Mouse (Mus musculus) limb, embryonic 14.5 days (tissue): ENCODE measurements around the gene Rmi2. TPM values are rescaled to one million over a fixed set of nuclear protein-coding genes. Genes with fewer than 3 reads are reported as not detected.

ENCODE experiments used
- ATAC-seq: fragments of 200-750 bp; cut with Nextera tagmentation; 2 replicates; pipeline ENCODE4 v1.8.0; 2017; ENCODE audit warnings: low read depth, moderate number of reproducible peaks, moderate TSS enrichment; ENCODE audit not compliant: low FRiP score
- DNase-seq: peaks from one replicate; pipeline ENCODE4 v3.0.0-alpha.2; 2015; ENCODE audit warnings: low spot score
- H3K27ac ChIP-seq: fragments of 300-500 bp; sonication (generic); replicated peaks from 2 replicates; pipeline ENCODE4 v1.5.1; 2014; ENCODE audit warnings: low read depth, mild to moderate bottlenecking, low read length, moderate library complexity, mixed read lengths
- H3K27me3 ChIP-seq: fragments of 300-500 bp; sonication (generic); 2 replicates; pipeline ENCODE4 v1.6.1; 2014; ENCODE audit warnings: low read length, mixed read lengths; ENCODE audit not compliant: control insufficient read depth, insufficient read depth
- H3K36me3 ChIP-seq: fragments of 300-500 bp; sonication (generic); 2 replicates; pipeline ENCODE4 v1.6.1; 2014; ENCODE audit warnings: mild to moderate bottlenecking, low read length, moderate library complexity, mixed read lengths; ENCODE audit not compliant: control insufficient read depth, insufficient read depth
- H3K4me1 ChIP-seq: fragments of 300-500 bp; sonication (generic); 2 replicates; pipeline ENCODE4 v1.6.1; 2014; ENCODE audit warnings: antibody characterized with exemption, low read length, mixed read lengths; ENCODE audit not compliant: control insufficient read depth, insufficient read depth
- H3K4me2 ChIP-seq: fragments of 300-500 bp; sonication (generic); replicated peaks from 2 replicates; pipeline ENCODE4 v1.6.1; 2014; ENCODE audit warnings: low read depth, mild to moderate bottlenecking, low read length, moderate library complexity; ENCODE audit not compliant: severe bottlenecking
- H3K4me3 ChIP-seq: fragments of 300-500 bp; sonication (generic); replicated peaks from 2 replicates; pipeline ENCODE4 v1.5.1; 2014; ENCODE audit warnings: low read length
- H3K9ac ChIP-seq: fragments of 300-500 bp; sonication (generic); 2 replicates; pipeline ENCODE4 v1.6.1; 2014; ENCODE audit warnings: mild to moderate bottlenecking, low read depth, low read length, moderate library complexity; ENCODE audit not compliant: severe bottlenecking
- H3K9me3 ChIP-seq: fragments of 300-500 bp; sonication (generic); 2 replicates; pipeline ENCODE4 v1.6.1; 2016; ENCODE audit warnings: low read length; ENCODE audit not compliant: control insufficient read depth
- POLR2A ChIP-seq: fragments of 200-500 bp; IDR thresholded peaks from 2 replicates; pipeline ENCODE4 v1.8.0; 2012; ENCODE audit warnings: inconsistent platforms, mild to moderate bottlenecking, moderate library complexity, borderline replicate concordance; ENCODE audit not compliant: insufficient read depth, insufficient read length; ENCODE audit errors: extremely low read depth
- WGBS: fragments of 180-500 bp; shearing (Covaris S2); extraction: QIAGEN DNeasy Blood & Tissue Kit; methylation state at CpG from one replicate; pipeline ENCODE4 v1.1.7; 2014; 5-methylcytosine and 5-hydroxymethylcytosine counted together
- polyA plus RNA-seq, 2 experiments: library from polyadenylated mRNA; depleted of rRNA in 1 of 2; stranded (reverse) in 1 of 2; unstranded in 1 of 2; fragments of >200 nt; fragmentation: Nextera tagmentation in 1 of 2; extraction: Ambion mirVana in 1 of 2; gene quantifications; 2 replicates each; pipeline versions ENCODE4 v1.2.1 to v1.2.3; 2012 to 2014

The Rmi2 gene
- polyA plus RNA-seq, 2 experiments = 3.4 to 7.3 TPM

- no peaks in the 10 kb centered on the region for H3K36me3 ChIP-seq
- DNase-seq (no peak), ATAC-seq (no peak)
- no peak for TF ChIP-seq POLR2A
- no peak overlapping the region for H3K4me3 ChIP-seq
- WGBS = 80% methylated on average over 1 of the region's 1 CpGs
- H3K9me3 ChIP-seq = no peaks in the 10 kb centered on the region
- H3K9ac ChIP-seq = no peak overlapping the region
- no peak overlapping the region for H3K27ac ChIP-seq
- no peaks in the 10 kb centered on the region for H3K4me1 ChIP-seq
- no peaks in the 10 kb centered on the region for H3K27me3 ChIP-seq
- no peak overlapping the region for H3K4me2 ChIP-seq
Observed at GRCm38 (mm10) chr16:10934047-10934446, 99.2 kb downstream of the Rmi2 start.

- Histone ChIP-seq H3K4me3 (no peak overlapping the region), H3K27me3 (no peaks in the 10 kb centered on the region), H3K9ac (no peak overlapping the region), H3K36me3 (no peaks in the 10 kb centered on the region), H3K9me3 (no peaks in the 10 kb centered on the region), H3K4me1 (no peaks in the 10 kb centered on the region), H3K4me2 (no peak overlapping the region), H3K27ac (no peak overlapping the region)
- ATAC-seq (no peak), DNase-seq (no peak)
- 48% methylated on average over 5 of the region's 5 CpGs for WGBS
- no peak for TF ChIP-seq POLR2A
Observed at GRCm38 (mm10) chr16:10936700-10937319, 102.0 kb downstream of the Rmi2 start.

DNA sequence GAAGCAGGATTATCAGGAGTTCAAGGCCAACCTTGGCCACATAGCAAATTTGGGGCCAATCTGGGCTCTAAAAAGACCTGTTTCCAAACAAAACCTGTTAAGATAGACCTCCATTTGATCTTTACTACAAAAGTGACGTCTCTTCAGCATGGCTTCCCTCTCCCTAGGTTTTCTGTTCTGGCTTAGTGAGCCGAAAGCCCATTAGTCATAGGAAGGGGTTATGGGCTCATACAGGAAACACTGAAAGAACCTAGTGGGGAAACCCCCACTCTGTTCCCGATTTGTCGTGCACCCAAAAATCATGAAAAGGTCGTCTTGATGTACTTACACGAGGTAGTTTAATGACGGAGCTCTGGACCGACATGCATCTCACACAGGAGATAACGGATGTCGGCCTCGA lies 102.6 kb downstream of the Rmi2 start:
- Histone ChIP-seq H3K4me2 (no peak overlapping the region), H3K9ac (no peak overlapping the region), H3K9me3 (no peaks in the 10 kb centered on the region), H3K27me3 (no peaks in the 10 kb centered on the region), H3K4me1 (no peaks in the 10 kb centered on the region), H3K36me3 (no peaks in the 10 kb centered on the region), H3K4me3 (no peak overlapping the region), H3K27ac (no peak overlapping the region)
- 45% methylated on average over 11 of the region's 11 CpGs for WGBS
- no peak for TF ChIP-seq POLR2A
- no peak for ATAC-seq
- DNase-seq = no peak

GRCm38 (mm10) chr16:10939932-10940331 lies 105.1 kb downstream of the Rmi2 start:
- no peak overlapping the region for H3K27ac ChIP-seq
- no peaks in the 10 kb centered on the region for H3K36me3 ChIP-seq
- WGBS = 84% methylated on average over 4 of the region's 4 CpGs
- no peak overlapping the region for H3K4me2 ChIP-seq
- H3K9me3 ChIP-seq = no peaks in the 10 kb centered on the region
- no peak for DNase-seq
- TF ChIP-seq POLR2A = no peak
- no peaks in the 10 kb centered on the region for H3K4me1 ChIP-seq
- H3K4me3 ChIP-seq = no peak overlapping the region
- no peaks in the 10 kb centered on the region for H3K27me3 ChIP-seq
- ATAC-seq = no peak
- no peak overlapping the region for H3K9ac ChIP-seq

DNA sequence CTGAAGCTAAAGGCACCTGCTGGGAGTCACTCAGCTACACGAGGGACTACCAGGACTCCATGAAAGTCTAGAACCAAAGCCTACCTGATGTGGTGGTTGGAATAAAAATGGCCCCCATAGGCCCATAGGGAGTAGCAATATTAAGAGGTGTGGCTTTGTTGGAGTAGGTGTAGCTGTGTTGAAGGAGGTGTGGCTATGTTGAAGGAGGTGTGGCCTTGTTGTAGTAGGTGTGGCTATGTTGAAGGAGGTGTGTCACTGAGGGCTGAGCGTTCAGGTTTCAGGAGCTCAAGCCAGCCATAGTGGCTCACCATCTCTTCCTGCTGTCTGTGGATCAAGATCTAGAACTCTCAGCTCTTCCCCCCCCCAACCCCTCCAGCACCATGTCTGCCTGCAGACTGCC lies 105.8 kb downstream of the Rmi2 start:
- ATAC-seq = no peak
- WGBS = 81% methylated on average over 2 of the region's 2 CpGs
- Histone ChIP-seq H3K27ac (no peak overlapping the region), H3K4me3 (no peak overlapping the region), H3K4me1 (no peaks in the 10 kb centered on the region), H3K36me3 (no peaks in the 10 kb centered on the region), H3K9me3 (no peaks in the 10 kb centered on the region), H3K9ac (no peak overlapping the region), H3K27me3 (no peaks in the 10 kb centered on the region), H3K4me2 (no peak overlapping the region)
- DNase-seq = no peak
- no peak for TF ChIP-seq POLR2A

Other genes with a start within 250 kb of the Rmi2 start
- gene Socs1, start 49.5 kb upstream of the Rmi2 start, polyA plus RNA-seq (2012; rRNA removed) = 13.8 and 18.5 TPM in 2 replicates
- 16.6 and 17.8 TPM in 2 replicates for gene Socs1, start 49.5 kb upstream of the Rmi2 start, polyA plus RNA-seq (2014; fragmentation: Nextera tagmentation; extraction: Ambion mirVana)
- gene Tnp2, start 46.4 kb upstream of the Rmi2 start, polyA plus RNA-seq (2012; rRNA removed) = not detected in 2 replicates
- gene Tnp2, start 46.4 kb upstream of the Rmi2 start, polyA plus RNA-seq (2014; fragmentation: Nextera tagmentation; extraction: Ambion mirVana) = not detected in 2 replicates
- gene Prm3, start 44.1 kb upstream of the Rmi2 start, polyA plus RNA-seq (2012; rRNA removed) = not detected in 2 replicates
- gene Prm3, start 44.1 kb upstream of the Rmi2 start, polyA plus RNA-seq (2014; fragmentation: Nextera tagmentation; extraction: Ambion mirVana) = not detected in 2 replicates
- not detected in 2 replicates for gene Prm2, start 38.9 kb upstream of the Rmi2 start, polyA plus RNA-seq (2012; rRNA removed)
- gene Prm2, start 38.9 kb upstream of the Rmi2 start, polyA plus RNA-seq (2014; fragmentation: Nextera tagmentation; extraction: Ambion mirVana) = not detected in 2 replicates
- gene Prm1, start 29.2 kb upstream of the Rmi2 start, polyA plus RNA-seq (2012; rRNA removed) = not detected in 2 replicates
- not detected in 2 replicates for gene Prm1, start 29.2 kb upstream of the Rmi2 start, polyA plus RNA-seq (2014; fragmentation: Nextera tagmentation; extraction: Ambion mirVana)
- gene Gm11172, start 22.1 kb upstream of the Rmi2 start, polyA plus RNA-seq (2012; rRNA removed) = not detected in 2 replicates
- gene Gm11172, start 22.1 kb upstream of the Rmi2 start, polyA plus RNA-seq (2014; fragmentation: Nextera tagmentation; extraction: Ambion mirVana) = not detected in 2 replicates
- 59.0 and 59.7 TPM in 2 replicates for gene Snn, start 225.9 kb downstream of the Rmi2 start, polyA plus RNA-seq (2012; rRNA removed)
- 45.2 and 46.9 TPM in 2 replicates for gene Snn, start 225.9 kb downstream of the Rmi2 start, polyA plus RNA-seq (2014; fragmentation: Nextera tagmentation; extraction: Ambion mirVana)
- gene Litaf, start 231.1 kb downstream of the Rmi2 start, polyA plus RNA-seq (2012; rRNA removed) = 79.8 and 105 TPM in 2 replicates
- 103 and 109 TPM in 2 replicates for gene Litaf, start 231.1 kb downstream of the Rmi2 start, polyA plus RNA-seq (2014; fragmentation: Nextera tagmentation; extraction: Ambion mirVana)